Mouse (Mus musculus): Measurements from ENCODE around the gene Prkd3.

- no peak for TF ChIP-seq CTCF (conservative IDR thresholded peaks at IDR 0.05; ENCODE audit: low read length)
- no peak for TF ChIP-seq NANOG (IDR thresholded peaks at IDR 0.05; ENCODE audit: borderline replicate concordance, low read length)
- TF ChIP-seq POU5F1 (IDR thresholded peaks at IDR 0.05; ENCODE audit: borderline replicate concordance, low read length): no peak
These were observed 37.5 kb downstream of the Prkd3 start for GRCm38 (mm10) chr17:78983166-78983565.

All from E14TG2a.4 (cell line).